Comparison of ENCODE assay signal across 20 mouse cellular contexts in genomic region chr2:116817561-116817960, GRCm38 (mm10).
A peak's percentile ranks its signal among the peaks of the same experiment; 100 is the strongest.
DNase-seq lines count a peak whose midpoint lies in the region; ATAC-seq and TF ChIP-seq lines count a peak whose summit lies in the region.
"Had no signal": no experiment of that assay in that cellular context is flagged by ENCODE, and none has a peak within 500 bp of the region (broad histone marks: within the 10 kb centered on the region; RNA-seq: fewer than 3 reads in every experiment).

No protein-coding gene starts in this region.

- DNase-seq in forebrain, postnatal 0 days: no peak
- DNase-seq in forebrain, embryonic 14.5 days (ENCODE audit: low spot score): no peak
- DNase-seq in intestine, embryonic 14.5 days (ENCODE audit: low spot score): no peak
- DNase-seq in stomach, postnatal 0 days (ENCODE audit: low spot score): no peak
- DNase-seq in urinary bladder, postnatal 10 days (ENCODE audit: low spot score): no peak
- DNase-seq: adrenal gland, postnatal 10 days; B cell, adult 2 months; cerebellum, adult 8-10 months; gastrocnemius, adult 2 months; kidney, adult 18-20 months; kidney, postnatal 10 days; liver, embryonic 13.5 days; retina, postnatal 1 day; right cerebral cortex, postnatal 4 days had no signal

- H3K9ac ChIP-seq in forebrain, postnatal 0 days: no peak overlapping the region
- no peak overlapping the region for H3K9ac ChIP-seq in forebrain, embryonic 14.5 days (ENCODE audit: low read length)
- no peak overlapping the region for H3K9ac ChIP-seq in intestine, embryonic 14.5 days (ENCODE audit: low read length)
- H3K9ac ChIP-seq in intestine, postnatal 0 days (ENCODE audit: low read depth, low read length): no peak overlapping the region
- H3K9ac ChIP-seq in midbrain, embryonic 12.5 days (replicated peaks): no peak overlapping the region; the same call in 1 of the 2 replicates
- H3K9ac ChIP-seq in stomach, postnatal 0 days (ENCODE audit: low read length): no peak overlapping the region
- H3K9ac ChIP-seq: limb, embryonic 12.5 days; liver, embryonic 13.5 days had no signal

- peak overlapping the region; percentile 20 for H3K4me2 ChIP-seq in forebrain, postnatal 0 days (ENCODE audit: low read depth)
- no peak overlapping the region for H3K4me2 ChIP-seq in forebrain, embryonic 14.5 days (ENCODE audit: low read length)
- H3K4me2 ChIP-seq in intestine, embryonic 14.5 days (ENCODE audit: low read length): peak overlapping the region; percentile 18; the same call in 1 of the 2 replicates
- H3K4me2 ChIP-seq in intestine, postnatal 0 days (replicated peaks; ENCODE audit: low read depth): no peak overlapping the region
- H3K4me2 ChIP-seq in midbrain, embryonic 12.5 days (replicated peaks): peak overlapping the region; percentile 45
- H3K4me2 ChIP-seq in stomach, postnatal 0 days (replicated peaks; ENCODE audit: low read depth): peak overlapping the region; percentile 24; the same call in 1 of the 2 replicates
- H3K4me2 ChIP-seq: limb, embryonic 12.5 days; liver, embryonic 13.5 days had no signal

- H3K27me3 ChIP-seq in forebrain, postnatal 0 days (ENCODE audit: insufficient read depth, low read length): no peaks in the 10 kb centered on the region
- no peaks in the 10 kb centered on the region for H3K27me3 ChIP-seq in forebrain, embryonic 14.5 days (replicated peaks; ENCODE audit: control insufficient read depth, insufficient read depth, low read length)
- no peaks in the 10 kb centered on the region for H3K27me3 ChIP-seq in intestine, embryonic 14.5 days (replicated peaks; ENCODE audit: control insufficient read depth, insufficient read depth, low read length)
- H3K27me3 ChIP-seq in intestine, postnatal 0 days (replicated peaks; ENCODE audit: control insufficient read depth, insufficient read depth, low read length): no peaks in the 10 kb centered on the region
- peaks cover 3% of the 10 kb centered on the region for H3K27me3 ChIP-seq in midbrain, embryonic 12.5 days
- no peaks in the 10 kb centered on the region for H3K27me3 ChIP-seq in stomach, postnatal 0 days (ENCODE audit: control insufficient read depth, insufficient read depth, low read length)
- H3K27me3 ChIP-seq: liver, embryonic 13.5 days had no signal

- no peak for ATAC-seq in forebrain, postnatal 0 days
- ATAC-seq in forebrain, embryonic 14.5 days: no peak
- no peak for ATAC-seq in intestine, embryonic 14.5 days (replicated peaks; ENCODE audit: low FRiP score, low TSS enrichment, low read depth)
- ATAC-seq in intestine, postnatal 0 days: no peak
- ATAC-seq in midbrain, embryonic 12.5 days (ENCODE audit: low FRiP score, low read depth): no peak
- ATAC-seq in stomach, postnatal 0 days (ENCODE audit: low FRiP score, low TSS enrichment): no peak
- ATAC-seq: lung, postnatal 0 days had no signal

- peaks cover 15% of the 10 kb centered on the region for H3K4me1 ChIP-seq in forebrain, postnatal 0 days (ENCODE audit: insufficient read depth)
- H3K4me1 ChIP-seq in forebrain, embryonic 14.5 days (ENCODE audit: control insufficient read depth, insufficient read depth, low read length): peaks cover 27% of the 10 kb centered on the region
- peaks cover 22% of the 10 kb centered on the region; the same call in 1 of the 2 replicates for H3K4me1 ChIP-seq in intestine, embryonic 14.5 days (replicated peaks; ENCODE audit: control insufficient read depth, insufficient read depth, low read length)
- H3K4me1 ChIP-seq in intestine, postnatal 0 days (replicated peaks; ENCODE audit: control insufficient read depth, insufficient read depth, low read length): peaks cover under 1% of the 10 kb centered on the region; the same call in 1 of the 2 replicates
- peaks cover 52% of the 10 kb centered on the region for H3K4me1 ChIP-seq in midbrain, embryonic 12.5 days
- H3K4me1 ChIP-seq in stomach, postnatal 0 days (replicated peaks; ENCODE audit: control insufficient read depth, insufficient read depth): no peaks in the 10 kb centered on the region
- H3K4me1 ChIP-seq: liver, embryonic 13.5 days had no signal

- no peak for TF ChIP-seq EP300 in stomach, postnatal 0 days (optimal IDR thresholded peaks at IDR 0.05)

- H3K27ac ChIP-seq in forebrain, postnatal 0 days (ENCODE audit: low read depth, low read length): peak overlapping the region; percentile 50; the same call in 1 of the 2 replicates
- H3K27ac ChIP-seq in forebrain, embryonic 14.5 days (ENCODE audit: low read depth, low read length): no peak overlapping the region; the same call in 1 of the 2 replicates
- H3K27ac ChIP-seq in intestine, embryonic 14.5 days (ENCODE audit: low read depth): no peak overlapping the region
- no peak overlapping the region for H3K27ac ChIP-seq in intestine, postnatal 0 days (ENCODE audit: low read depth, low read length)
- H3K27ac ChIP-seq in midbrain, embryonic 12.5 days (replicated peaks): peak overlapping the region; percentile 65
- no peak overlapping the region for H3K27ac ChIP-seq in stomach, postnatal 0 days (replicated peaks)
- H3K27ac ChIP-seq: gastrocnemius, adult 2 months; layer of hippocampus, adult 2 months; limb, embryonic 12.5 days; liver, embryonic 13.5 days had no signal

- WGBS in forebrain, postnatal 0 days: 31% methylated on average over 9 of the region's 9 CpGs
- 37% methylated on average over 9 of the region's 9 CpGs for WGBS in forebrain, embryonic 14.5 days
- 43% methylated on average over 9 of the region's 9 CpGs for WGBS in intestine, embryonic 14.5 days
- 51% methylated on average over 9 of the region's 9 CpGs for WGBS in intestine, postnatal 0 days
- WGBS in midbrain, embryonic 12.5 days: 12% methylated on average over 9 of the region's 9 CpGs
- WGBS in stomach, postnatal 0 days: 37% methylated on average over 9 of the region's 9 CpGs

- H3K9me3 ChIP-seq in forebrain, postnatal 0 days (ENCODE audit: low read length): no peaks in the 10 kb centered on the region
- no peaks in the 10 kb centered on the region for H3K9me3 ChIP-seq in forebrain, embryonic 14.5 days (replicated peaks; ENCODE audit: control insufficient read depth, low read length)
- H3K9me3 ChIP-seq in intestine, embryonic 14.5 days (ENCODE audit: control insufficient read depth, low read length): no peaks in the 10 kb centered on the region
- no peaks in the 10 kb centered on the region for H3K9me3 ChIP-seq in intestine, postnatal 0 days (ENCODE audit: control insufficient read depth)
- H3K9me3 ChIP-seq in midbrain, embryonic 12.5 days: no peaks in the 10 kb centered on the region
- H3K9me3 ChIP-seq in stomach, postnatal 0 days (ENCODE audit: control insufficient read depth, low read length): no peaks in the 10 kb centered on the region
- H3K9me3 ChIP-seq: limb, embryonic 12.5 days; liver, embryonic 13.5 days had no signal

- no peaks in the 10 kb centered on the region for H3K36me3 ChIP-seq in forebrain, postnatal 0 days (ENCODE audit: insufficient read depth)
- H3K36me3 ChIP-seq in forebrain, embryonic 14.5 days (ENCODE audit: control insufficient read depth, insufficient read depth, low read length): no peaks in the 10 kb centered on the region
- no peaks in the 10 kb centered on the region for H3K36me3 ChIP-seq in intestine, embryonic 14.5 days (ENCODE audit: control insufficient read depth, insufficient read depth, low read length)
- H3K36me3 ChIP-seq in intestine, postnatal 0 days (ENCODE audit: control insufficient read depth, insufficient read depth): no peaks in the 10 kb centered on the region
- no peaks in the 10 kb centered on the region for H3K36me3 ChIP-seq in midbrain, embryonic 12.5 days
- no peaks in the 10 kb centered on the region for H3K36me3 ChIP-seq in stomach, postnatal 0 days (ENCODE audit: control insufficient read depth, insufficient read depth, low read length)
- H3K36me3 ChIP-seq: limb, embryonic 12.5 days; liver, embryonic 13.5 days had no signal

- no peak overlapping the region for H3K4me3 ChIP-seq in forebrain, postnatal 0 days (ENCODE audit: low read depth, low read length)
- no peak overlapping the region for H3K4me3 ChIP-seq in forebrain, embryonic 14.5 days (ENCODE audit: low read depth, low read length)
- H3K4me3 ChIP-seq in intestine, embryonic 14.5 days (ENCODE audit: low read depth, low read length): no peak overlapping the region
- no peak overlapping the region for H3K4me3 ChIP-seq in intestine, postnatal 0 days (ENCODE audit: low read depth, low read length)
- H3K4me3 ChIP-seq in midbrain, embryonic 12.5 days: 0 out of 2 replicates have a peak overlapping the region, but pooled peaks have one; percentile 7
- no peak overlapping the region for H3K4me3 ChIP-seq in stomach, postnatal 0 days (ENCODE audit: low read depth, low read length)
- H3K4me3 ChIP-seq: gastrocnemius, adult 2 months; layer of hippocampus, adult 2 months; limb, embryonic 12.5 days; liver, embryonic 13.5 days; myocyte had no signal

- no peak for TF ChIP-seq CTCF in forebrain, postnatal 0 days (IDR thresholded peaks at IDR 0.05; ENCODE audit: low read depth)
- no peak for TF ChIP-seq CTCF in intestine, postnatal 0 days (IDR thresholded peaks at IDR 0.05; ENCODE audit: low read depth)
- no peak for TF ChIP-seq CTCF in stomach, postnatal 0 days (IDR thresholded peaks at IDR 0.05; ENCODE audit: low read depth)

Comparison
In these comparisons a context has a peak if more than half of its experiments do, and no peak if none do; other contexts are left out.
1. H3K27ac ChIP-seq: peak in forebrain, postnatal 0 days (single experiment) and midbrain, embryonic 12.5 days (single experiment); none in forebrain, embryonic 14.5 days (single experiment), intestine, embryonic 14.5 days (single experiment), intestine, postnatal 0 days (single experiment) and stomach, postnatal 0 days (single experiment).
2. H3K4me2 ChIP-seq: peak in forebrain, postnatal 0 days (single experiment), intestine, embryonic 14.5 days (single experiment), midbrain, embryonic 12.5 days (single experiment) and stomach, postnatal 0 days (single experiment); none in forebrain, embryonic 14.5 days (single experiment) and intestine, postnatal 0 days (single experiment).